Comparison of ENCODE assay signal across 22 mouse cellular contexts in genomic region chr3:36401900-36402299, GRCm38 (mm10).
A peak's percentile ranks its signal among the peaks of the same experiment; 100 is the strongest.
DNase-seq lines count a peak whose midpoint lies in the region; TF ChIP-seq lines count a peak whose summit lies in the region.
"Had no signal": no experiment of that assay in that cellular context is flagged by ENCODE, and none has a peak within 500 bp of the region (broad histone marks: within the 10 kb centered on the region; RNA-seq: fewer than 3 reads in every experiment).

No protein-coding gene starts in this region.

- peak; percentile 100 for TF ChIP-seq EP300 in CH12.LX (IDR thresholded peaks at IDR 0.05; ENCODE audit: low read length)

- DNase-seq in CH12.LX (ENCODE audit: extremely low read depth) (peak; percentile 85), ES-E14 (ENCODE audit: low read depth, low spot score) (peak; percentile 27), ZHBTc4 (ENCODE audit: low read depth, low spot score) (peak; percentile 63)
- DNase-seq in skeletal muscle tissue, adult 2 months (ENCODE audit: low read depth, low spot score) = peak; percentile 1
- DNase-seq in thymus, adult 2 months = no peak
- DNase-seq in left cerebral cortex, postnatal 4 days = no peak
- DNase-seq in layer of hippocampus, adult 9-10 months (ENCODE audit: low spot score) = no peak
- DNase-seq in adrenal gland, postnatal 14 days = no peak
- DNase-seq: adrenal gland, adult 2 months; adrenal gland, postnatal 10 days; adrenal gland, postnatal 36 days; B cell, adult 2 months; cerebellum, adult 11 months; cerebellum, adult 18-20 months; cerebellum, adult 9-10 months; cerebellum, postnatal 10 days; cerebellum, postnatal 25 days; forebrain, postnatal 0 days had no signal

- peak overlapping the region; percentile 44 for H3K4me2 ChIP-seq in CH12.LX (ENCODE audit: insufficient read depth, low read depth, poor library complexity, severe bottlenecking)
- H3K4me2 ChIP-seq: embryonic facial prominence, embryonic 12.5 days; forebrain, embryonic 13.5 days; forebrain, embryonic 15.5 days had no signal

- H3K27ac ChIP-seq in CH12.LX (ENCODE audit: insufficient read depth, low read depth) (peak overlapping the region; percentile 91), ES-E14 (ENCODE audit: insufficient read depth, low read depth, low read length, poor library complexity, severe bottlenecking) (no peak overlapping the region)
- no peak overlapping the region for H3K27ac ChIP-seq in thymus, adult 2 months (ENCODE audit: control insufficient read depth, insufficient read depth, low read length)
- H3K27ac ChIP-seq: embryonic facial prominence, embryonic 10.5 days; embryonic facial prominence, embryonic 12.5 days; forebrain, embryonic 13.5 days; forebrain, embryonic 15.5 days had no signal

- 66% methylated on average over 2 of the region's 2 CpGs for WGBS in thymus, adult 2 months

- H3K27me3 ChIP-seq in CH12.LX (replicated peaks) = no peaks in the 10 kb centered on the region
- no peaks in the 10 kb centered on the region for H3K27me3 ChIP-seq in thymus, adult 2 months (ENCODE audit: control insufficient read depth, insufficient read depth, low read length)
- H3K27me3 ChIP-seq: embryonic facial prominence, embryonic 12.5 days; forebrain, embryonic 13.5 days; forebrain, embryonic 15.5 days had no signal

- no peak; the same call in 1 of the 2 replicates for TF ChIP-seq RAD21 in CH12.LX (IDR thresholded peaks at IDR 0.05; ENCODE audit: low read depth, low read length)

- TF ChIP-seq CTCF in CH12.LX (conservative IDR thresholded peaks at IDR 0.05 in 1 of 2, IDR thresholded peaks at IDR 0.05 in 1 of 2; ENCODE audit: low read depth in 2 of 2, low read length in 2 of 2) = no peak
- no peak for TF ChIP-seq CTCF in thymus, adult 2 months (IDR thresholded peaks at IDR 0.05; ENCODE audit: borderline replicate concordance, control insufficient read depth, extremely low read depth, insufficient read depth, low read length, poor library complexity)

- H3K36me3 ChIP-seq in CH12.LX (replicated peaks in 1 of 2; ENCODE audit: control insufficient read depth in 1 of 2, insufficient read depth in 1 of 2, low read length in 1 of 2) (no peaks in the 10 kb centered on the region), ES-E14 (ENCODE audit: control insufficient read depth, insufficient read depth, low read length, poor library complexity, severe bottlenecking) (no peaks in the 10 kb centered on the region)
- H3K36me3 ChIP-seq in thymus, adult 2 months (ENCODE audit: control insufficient read depth, insufficient read depth, low read length) = no peaks in the 10 kb centered on the region
- H3K36me3 ChIP-seq: embryonic facial prominence, embryonic 10.5 days; embryonic facial prominence, embryonic 12.5 days; forebrain, embryonic 15.5 days had no signal

- dilution Hi-C loops in CH12.LX (cut with MboI; ENCODE audit: extremely low pct_ligation_motif_present, extremely low pct_unique_long_range_greater_than_20kb, low sequenced_read_pairs) = no loop called here

- no peak overlapping the region for H3K4me3 ChIP-seq in CH12.LX (replicated peaks in 1 of 3; ENCODE audit: low read depth in 2 of 3, low read length in 2 of 3, poor library complexity in 1 of 3)
- no peak overlapping the region for H3K4me3 ChIP-seq in ES-E14 (ENCODE audit: insufficient read depth in 1 of 2, low read depth in 1 of 2, low read length in 2 of 2, poor library complexity in 1 of 2, severe bottlenecking in 1 of 2)
- H3K4me3 ChIP-seq in thymus, adult 2 months (ENCODE audit: control insufficient read depth, insufficient read depth, low read length) = no peak overlapping the region
- H3K4me3 ChIP-seq: embryonic facial prominence, embryonic 10.5 days; embryonic facial prominence, embryonic 12.5 days; forebrain, embryonic 13.5 days; forebrain, embryonic 15.5 days had no signal

- H3K9ac ChIP-seq in CH12.LX (ENCODE audit: insufficient read depth, low read depth) (no peak overlapping the region), ES-E14 (ENCODE audit: insufficient read depth, low read depth, low read length, poor library complexity, severe bottlenecking) (no peak overlapping the region)
- H3K9ac ChIP-seq: embryonic facial prominence, embryonic 12.5 days; forebrain, embryonic 13.5 days; forebrain, embryonic 15.5 days; forebrain, postnatal 0 days had no signal

- H3K4me1 ChIP-seq in CH12.LX (ENCODE audit: control insufficient read depth in 1 of 2, insufficient read depth in 2 of 2) (peaks cover 16 to 47% of the 10 kb centered on the region in 2 experiments), ES-E14 (ENCODE audit: control insufficient read depth in 2 of 2, insufficient read depth in 2 of 2, low read length in 2 of 2, poor library complexity in 1 of 2) (peaks cover 3 to 4% of the 10 kb centered on the region in 2 experiments; a peak in 1 of 4 replicates)
- no peaks in the 10 kb centered on the region for H3K4me1 ChIP-seq in thymus, adult 2 months (replicated peaks; ENCODE audit: control insufficient read depth, insufficient read depth, low read length)
- H3K4me1 ChIP-seq: embryonic facial prominence, embryonic 10.5 days; embryonic facial prominence, embryonic 12.5 days; forebrain, embryonic 13.5 days; forebrain, embryonic 15.5 days had no signal

- intact Hi-C loops in left cerebral cortex, postnatal 4 days (cut with DNase I) = no loop called here

- in situ Hi-C loops in CH12.LX (cut with MboI; ENCODE audit: low pct_ligation_motif_present, low pct_unique_long_range_greater_than_20kb, low sequenced_read_pairs) (no loop called here), ES-E14 (cut with MboI; ENCODE audit: low sequenced_read_pairs in 2 of 2, unreplicated experiment in 2 of 2) (no loop called here)

- no peak for TF ChIP-seq POLR2A in CH12.LX (IDR thresholded peaks at IDR 0.05; ENCODE audit: low read depth, low read length)
- no peak for TF ChIP-seq POLR2A in thymus, adult 2 months (IDR thresholded peaks at IDR 0.05; ENCODE audit: control insufficient read depth, extremely low read depth, insufficient read depth, low read length, poor library complexity)

- no peaks in the 10 kb centered on the region for H3K79me2 ChIP-seq in CH12.LX (replicated peaks; ENCODE audit: control insufficient read depth, extremely low read depth, insufficient read depth, poor library complexity, severe bottlenecking)

- H3K9me3 ChIP-seq in CH12.LX (replicated peaks; ENCODE audit: low read length) (no peaks in the 10 kb centered on the region), ES-E14 (ENCODE audit: control insufficient read depth, insufficient read depth, low read depth, low read length) (no peaks in the 10 kb centered on the region)
- H3K9me3 ChIP-seq: embryonic facial prominence, embryonic 10.5 days; embryonic facial prominence, embryonic 12.5 days; forebrain, embryonic 13.5 days; forebrain, embryonic 15.5 days had no signal

TF ChIP-seq in CH12.LX, 34 proteins besides CTCF, POLR2A, EP300 and RAD21 (continues in another document):
- TF ChIP-seq SIN3A (IDR thresholded peaks at IDR 0.05; ENCODE audit: low read length) = peak; percentile 60; the same call in 1 of the 2 replicates
- TF ChIP-seq JUND (conservative IDR thresholded peaks at IDR 0.05; ENCODE audit: low read depth, low read length) = peak; percentile 94
- TF ChIP-seq USF2 (conservative IDR thresholded peaks at IDR 0.05; ENCODE audit: low read depth, low read length) = 0 out of 2 replicates have a peak, but pooled peaks have one; percentile 6
- no peak for TF ChIP-seq ZKSCAN1 (IDR thresholded peaks at IDR 0.05; ENCODE audit: borderline replicate concordance, low read depth, low read length)
- peak; percentile 94 for TF ChIP-seq MEF2A (IDR thresholded peaks at IDR 0.05; ENCODE audit: borderline replicate concordance, low read depth, low read length)
- TF ChIP-seq SMC3 (IDR thresholded peaks at IDR 0.05; ENCODE audit: low read depth, low read length) = no peak
- TF ChIP-seq ELF1 (IDR thresholded peaks at IDR 0.05; ENCODE audit: low read depth, low read length) = no peak; the same call in 1 of the 2 replicates
- peak; percentile 28; the same call in 1 of the 2 replicates for TF ChIP-seq MAZ (IDR thresholded peaks at IDR 0.05; ENCODE audit: low read depth, low read length)
- TF ChIP-seq HCFC1 (IDR thresholded peaks at IDR 0.05; ENCODE audit: low read depth, low read length) = no peak
- no peak for TF ChIP-seq ZMIZ1 (IDR thresholded peaks at IDR 0.05; ENCODE audit: low read depth, low read length)
- TF ChIP-seq NRF1 (IDR thresholded peaks at IDR 0.05; ENCODE audit: low read depth, low read length) = peak; percentile 25; the same call in 1 of the 2 replicates
- TF ChIP-seq JUN (IDR thresholded peaks at IDR 0.05; ENCODE audit: insufficient read depth, low read depth, low read length) = peak; percentile 90
- peak; percentile 79 for TF ChIP-seq MYC (IDR thresholded peaks at IDR 0.05; ENCODE audit: low read depth, low read length)
- TF ChIP-seq MXI1 (IDR thresholded peaks at IDR 0.05; ENCODE audit: low read depth, low read length) = peak; percentile 72; the same call in 1 of the 2 replicates

TF ChIP-seq in ES-E14, 5 proteins besides CTCF, POLR2A, EP300 and RAD21:
- TF ChIP-seq MAFK (IDR thresholded peaks at IDR 0.05; ENCODE audit: insufficient read depth, low read depth, low read length) (peak; percentile 69), HCFC1 (IDR thresholded peaks at IDR 0.05; ENCODE audit: borderline replicate concordance, insufficient read depth, low read length) (no peak)

Comparison
In these comparisons a context has a peak if more than half of its experiments do, and no peak if none do; other contexts are left out.
1. DNase-seq: peak in CH12.LX (single experiment), ES-E14 (single experiment), ZHBTc4 (single experiment) and skeletal muscle tissue, adult 2 months (single experiment); none in thymus, adult 2 months (single experiment), left cerebral cortex, postnatal 4 days (single experiment), layer of hippocampus, adult 9-10 months (single experiment) and adrenal gland, postnatal 14 days (single experiment).